Mouse (Mus musculus) liver, postnatal 0 days (tissue): ENCODE data around the gene Map7. TPM values are rescaled to one million over a fixed set of nuclear protein-coding genes. Genes with fewer than 3 reads are reported as not detected.
A peak's percentile ranks its signal among the peaks of the same experiment; 100 is the strongest.

ENCODE experiments used
- ATAC-seq: fragments of 200-750 bp; cut with Nextera tagmentation; 2 replicates; pipeline ENCODE4 v1.8.0; 2017; ENCODE audit warnings: mild to moderate bottlenecking, moderate library complexity
- DNase-seq: peaks from one replicate; pipeline ENCODE4 v3.0.0-alpha.2; 2016
- H3K27ac ChIP-seq: fragments of 300-500 bp; sonication (generic); 2 replicates; pipeline ENCODE4 v1.5.1; 2014; ENCODE audit warnings: antibody characterized with exemption, moderate library complexity, mild to moderate bottlenecking, low read depth
- H3K27me3 ChIP-seq: fragments of 300-500 bp; sonication (generic); 2 replicates; pipeline ENCODE4 v1.6.1; 2014; ENCODE audit warnings: low read length, control low read depth, mixed read lengths; ENCODE audit not compliant: insufficient read depth
- H3K36me3 ChIP-seq: fragments of 300-500 bp; sonication (generic); replicated peaks from 2 replicates; pipeline ENCODE4 v1.6.1; 2014; ENCODE audit warnings: mild to moderate bottlenecking, control low read depth, low read length, moderate library complexity, mixed read lengths; ENCODE audit not compliant: insufficient read depth
- H3K4me1 ChIP-seq: fragments of 300-500 bp; sonication (generic); 2 replicates; pipeline ENCODE4 v1.6.1; 2014; ENCODE audit warnings: antibody characterized with exemption, mild to moderate bottlenecking, control low read depth; ENCODE audit not compliant: insufficient read depth
- H3K4me2 ChIP-seq: fragments of 300-500 bp; sonication (generic); 2 replicates; pipeline ENCODE4 v1.6.1; 2014; ENCODE audit warnings: low read depth, mild to moderate bottlenecking, low read length, moderate library complexity, mixed read lengths
- H3K4me3 ChIP-seq: fragments of 300-500 bp; sonication (generic); 2 replicates; pipeline ENCODE4 v1.5.1; 2014; ENCODE audit warnings: low read depth, low read length
- H3K9ac ChIP-seq: fragments of 300-500 bp; sonication (generic); replicated peaks from 2 replicates; pipeline ENCODE4 v1.6.1; 2014; ENCODE audit warnings: mild to moderate bottlenecking, moderate library complexity
- H3K9me3 ChIP-seq: fragments of 300-500 bp; sonication (generic); 2 replicates; pipeline ENCODE4 v1.6.1; 2016; ENCODE audit warnings: mild to moderate bottlenecking, control low read depth, low read length, mixed read lengths
- CTCF ChIP-seq: sonication (generic); IDR thresholded peaks from 2 replicates; pipeline ENCODE4 v1.5.1; 2016; ENCODE audit warnings: antibody characterized with exemption, low read depth
- EP300 ChIP-seq: IDR thresholded peaks from 2 replicates; pipeline ENCODE4 v1.6.1; 2016; ENCODE audit warnings: antibody characterized with exemption, low read depth, mild to moderate bottlenecking
- WGBS: fragments of 180-500 bp; shearing (Covaris S2); extraction: QIAGEN DNeasy Blood & Tissue Kit; methylation state at CpG from one replicate; pipeline ENCODE4 v1.1.7; 2014; ENCODE audit not compliant: insufficient replicate concordance; 5-methylcytosine and 5-hydroxymethylcytosine counted together
- polyA plus RNA-seq: library from polyadenylated mRNA; unstranded; fragments of >200 nt; fragmentation: Nextera tagmentation; extraction: Ambion mirVana; gene quantifications from 2 replicates; pipeline ENCODE4 v1.2.1, GENCODE M21; 2015

Gene Map7
- polyA plus RNA-seq, 1 experiment from 2014 or later: 6.8 TPM

DNA sequence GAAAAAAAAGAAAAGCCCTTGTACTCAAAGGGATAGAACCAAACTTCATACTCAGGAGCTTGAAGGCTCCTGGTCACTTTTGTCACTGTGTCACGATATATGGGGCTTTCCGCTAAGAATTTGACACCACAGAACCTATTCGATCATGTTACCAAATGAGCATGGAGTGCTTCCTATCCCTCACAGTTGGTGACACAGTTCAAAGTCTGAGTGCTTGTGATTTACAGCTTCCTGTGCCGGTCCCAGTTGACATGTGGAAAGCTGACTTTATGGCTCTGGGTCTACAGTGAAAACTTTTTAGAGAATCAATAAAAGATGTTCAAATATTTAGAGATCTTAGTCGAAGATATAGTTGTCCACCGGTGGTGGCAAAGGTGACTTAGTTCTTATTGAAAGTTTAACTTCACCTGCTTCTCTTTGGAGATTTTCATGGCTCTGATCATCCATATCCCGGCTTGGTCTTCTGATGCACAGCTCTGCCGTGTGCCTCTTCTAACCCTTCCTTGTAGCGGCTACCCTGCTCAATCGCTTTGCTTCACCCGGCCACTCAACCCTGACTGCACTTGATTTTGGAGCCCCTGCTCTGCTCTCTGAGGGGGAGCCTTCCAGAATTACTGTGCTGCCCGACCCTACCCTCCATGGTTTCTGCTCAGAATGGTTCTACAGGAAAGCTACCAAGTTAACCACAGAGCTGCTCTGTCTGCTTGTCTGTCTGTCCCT, 15.2 kb upstream of the Map7 start:
- Histone ChIP-seq H3K27ac (no peak overlapping the region), H3K4me3 (no peak overlapping the region), H3K9me3 (no peaks in the 10 kb centered on the region), H3K4me1 (peaks cover 6% of the 10 kb centered on the region; the same call in 1 of the 2 replicates), H3K9ac (no peak overlapping the region), H3K27me3 (no peaks in the 10 kb centered on the region), H3K36me3 (peaks cover 16% of the 10 kb centered on the region), H3K4me2 (no peak overlapping the region)
- DNase-seq: no peak
- ATAC-seq: peak; percentile 78
- TF ChIP-seq CTCF: no peak
- TF ChIP-seq EP300: no peak
- 39% methylated on average over 12 of the region's 12 CpGs for WGBS

DNA sequence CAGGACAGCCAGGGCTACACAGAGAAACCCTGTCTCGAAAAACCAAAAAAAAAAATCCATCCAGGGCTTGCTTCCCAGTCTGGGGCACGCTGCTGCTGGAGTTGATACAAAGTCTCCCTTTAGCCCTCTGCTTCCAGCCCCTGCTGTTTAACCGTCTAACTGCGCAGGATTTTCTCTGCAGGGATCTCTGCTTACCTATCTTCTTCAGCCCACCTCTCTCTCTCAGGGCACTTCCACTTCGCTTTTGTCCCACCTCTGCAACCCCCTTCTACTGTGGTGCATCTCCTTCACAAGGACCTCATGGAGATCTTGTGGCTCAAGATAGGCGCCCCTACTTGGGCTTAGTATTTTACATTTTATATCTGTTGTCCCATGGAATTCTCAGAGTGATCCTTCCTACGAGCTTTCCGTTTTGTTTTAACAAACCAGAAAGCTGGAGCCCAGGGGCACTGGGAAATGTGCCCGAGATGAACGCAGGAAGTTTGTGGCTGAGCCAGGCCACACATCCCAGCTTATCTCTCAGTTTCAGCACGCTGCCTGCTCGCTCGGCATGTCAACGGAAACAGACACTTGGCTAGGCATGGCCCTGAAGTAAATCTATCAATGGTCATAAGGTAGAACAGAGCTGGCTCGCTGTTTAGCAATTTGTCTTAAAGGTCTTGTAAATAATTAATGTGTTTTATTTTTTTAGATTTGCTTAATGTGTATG, 12.8 kb upstream of the Map7 start:
- Histone ChIP-seq H3K36me3 (peaks cover 19% of the 10 kb centered on the region), H3K27me3 (no peaks in the 10 kb centered on the region), H3K4me2 (no peak overlapping the region), H3K4me3 (no peak overlapping the region), H3K27ac (no peak overlapping the region), H3K9me3 (no peaks in the 10 kb centered on the region), H3K4me1 (peaks cover 6% of the 10 kb centered on the region; the same call in 1 of the 2 replicates), H3K9ac (no peak overlapping the region)
- 33% methylated on average over 15 of the region's 15 CpGs for WGBS
- TF ChIP-seq CTCF (no peak), EP300 (peak; percentile 57; the same call in 1 of the 2 replicates)
- DNase-seq: no peak
- peak; percentile 48 for ATAC-seq

DNA sequence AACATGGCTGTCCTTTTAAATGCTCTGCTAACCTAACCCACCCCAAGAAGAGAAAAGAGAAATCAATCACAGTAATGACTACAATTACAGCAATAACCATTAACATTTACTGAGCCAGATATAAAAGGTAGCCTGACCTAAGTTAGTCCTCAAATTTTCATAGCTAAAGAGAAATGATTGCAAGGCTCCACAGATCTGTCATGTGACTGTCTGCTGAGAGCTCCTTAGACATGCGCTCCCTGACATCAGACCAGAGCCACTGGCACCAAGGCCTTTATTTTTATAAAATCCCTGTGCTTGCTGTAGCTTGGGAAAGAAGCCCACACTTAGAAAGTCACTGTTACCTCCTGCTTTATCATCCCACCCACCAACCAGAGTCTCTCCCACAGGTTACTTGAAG, 11.8 kb upstream of the Map7 start:
- no peak for ATAC-seq
- no peak for DNase-seq
- Histone ChIP-seq H3K4me2 (no peak overlapping the region), H3K4me1 (peaks cover 6% of the 10 kb centered on the region; the same call in 1 of the 2 replicates), H3K4me3 (no peak overlapping the region), H3K27ac (no peak overlapping the region), H3K9ac (no peak overlapping the region), H3K36me3 (peaks cover 19% of the 10 kb centered on the region), H3K9me3 (no peaks in the 10 kb centered on the region), H3K27me3 (no peaks in the 10 kb centered on the region)
- TF ChIP-seq EP300: no peak
- no peak for TF ChIP-seq CTCF
- 87% methylated on average over 1 of the region's 1 CpGs for WGBS

- Histone ChIP-seq H3K9me3 (no peaks in the 10 kb centered on the region), H3K27ac (peak overlapping the region; percentile 45), H3K9ac (0 out of 2 replicates have a peak overlapping the region, but pooled peaks have one; percentile 21), H3K27me3 (no peaks in the 10 kb centered on the region), H3K4me2 (no peak overlapping the region), H3K36me3 (peaks cover 15% of the 10 kb centered on the region), H3K4me3 (no peak overlapping the region), H3K4me1 (no peaks in the 10 kb centered on the region)
- DNase-seq (peak; percentile 41), ATAC-seq (peak; percentile 82)
- TF ChIP-seq EP300 (no peak), CTCF (no peak)
- WGBS: 60% methylated on average over 17 of the region's 17 CpGs
Observed at GRCm38 (mm10) chr10:20141376-20141775, 6.9 kb upstream of the Map7 start.

GRCm38 (mm10) chr10:20148773-20149120, 476 bp downstream of the Map7 start:
- WGBS: 2% methylated on average over 23 of the region's 58 CpGs
- H3K27ac ChIP-seq: peak overlapping the region; percentile 78
- TF ChIP-seq EP300 (no peak), CTCF (peak; percentile 19; the same call in 1 of the 2 replicates)

More at GRCm38 (mm10) chr10:20148773-20149120, 476 bp downstream of the Map7 start:
- ATAC-seq: peak; percentile 95
- peak; percentile 74 for DNase-seq
- Histone ChIP-seq H3K4me2 (peak overlapping the region; percentile 98), H3K9me3 (no peaks in the 10 kb centered on the region), H3K4me1 (peaks cover 8% of the 10 kb centered on the region), H3K9ac (peak overlapping the region; percentile 88), H3K36me3 (peaks cover under 1% of the 10 kb centered on the region; the same call in 1 of the 2 replicates), H3K4me3 (peak overlapping the region; percentile 84), H3K27me3 (0 out of 2 replicates have a peak, but pooled peaks cover 8% of the 10 kb centered on the region)
